Comparison of ENCODE assay signal across 13 mouse cellular contexts in the genomic region with DNA sequence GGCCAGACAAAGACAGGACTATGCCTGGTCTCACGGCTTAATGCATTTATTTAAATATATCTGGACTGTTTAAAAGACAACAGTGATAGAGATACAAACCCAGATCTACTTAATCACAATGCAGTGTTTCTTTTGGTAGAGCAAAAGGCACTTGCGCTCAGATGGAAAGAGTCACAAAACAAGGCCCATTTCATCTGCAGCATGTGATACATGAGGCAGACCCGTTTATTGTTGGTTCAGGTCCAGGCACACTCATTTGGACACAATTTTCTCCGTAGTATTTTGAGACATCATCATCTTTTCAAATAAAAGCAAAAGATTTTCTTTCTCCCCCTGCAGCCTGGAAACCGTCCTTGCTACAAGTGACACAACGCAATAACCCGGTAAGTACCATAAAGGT.
"Had no signal": no experiment of that assay in that cellular context is flagged by ENCODE, and none has a peak within 500 bp of the region (broad histone marks: within the 10 kb centered on the region; RNA-seq: fewer than 3 reads in every experiment).

No protein-coding gene starts in this region.

- DNase-seq: kidney, adult 2 months; kidney, postnatal 25 days; liver, embryonic 13.5 days; lung, adult 2 months; lung, postnatal 14 days; lung, postnatal 4 days; thymus, adult 18-20 months; thymus, postnatal 4 days had no signal

- H3K36me3 ChIP-seq: liver, embryonic 13.5 days; midbrain, embryonic 13.5 days had no signal

- H3K4me2 ChIP-seq: liver, embryonic 13.5 days; midbrain, embryonic 13.5 days had no signal

- H3K4me1 ChIP-seq: liver, embryonic 13.5 days had no signal

- H3K27me3 ChIP-seq: liver, embryonic 13.5 days; midbrain, embryonic 13.5 days had no signal

- H3K9ac ChIP-seq: liver, embryonic 13.5 days; midbrain, embryonic 13.5 days had no signal

- H3K27ac ChIP-seq: kidney, postnatal 0 days; liver, embryonic 13.5 days; midbrain, embryonic 13.5 days had no signal

- ATAC-seq: intestine, postnatal 0 days; midbrain, embryonic 13.5 days; midbrain, embryonic 16.5 days had no signal

- H3K4me3 ChIP-seq: liver, embryonic 13.5 days; midbrain, embryonic 13.5 days; myocyte had no signal

- H3K9me3 ChIP-seq: liver, embryonic 13.5 days; midbrain, embryonic 13.5 days had no signal
